Mouse (Mus musculus): ENCODE measurements around the gene Slc16a13. TPM values are rescaled to one million over a fixed set of nuclear protein-coding genes. Genes with fewer than 3 reads are reported as not detected.
"Not testable (repeated sequence)": the region's sequence is repeated elsewhere in the genome, so short reads cannot be mapped to it uniquely, and the experiment has no call there.

Gene Slc16a13
- polyA plus RNA-seq, 1 experiment from 2014 or later: 7.4 TPM

DNA sequence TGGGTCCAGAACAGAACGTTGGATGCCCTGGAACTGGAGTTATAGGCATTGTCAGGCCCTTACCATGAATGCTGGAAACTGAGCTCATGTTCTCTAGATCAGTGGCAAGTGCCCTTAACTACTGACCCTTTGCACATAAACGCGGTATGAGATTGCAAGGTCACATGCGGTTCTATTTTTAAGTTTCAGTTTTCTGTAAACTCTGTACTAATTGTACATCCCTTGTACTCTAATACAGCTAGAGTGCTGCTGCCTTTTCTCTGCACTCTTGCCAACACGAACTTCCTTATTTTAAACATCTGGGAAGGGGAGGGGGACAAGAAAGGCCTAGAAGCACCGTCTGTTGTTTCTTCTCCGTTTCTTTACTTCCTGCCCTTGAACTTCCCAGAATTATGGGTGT lies 35.7 kb downstream of the Slc16a13 start:
- Histone ChIP-seq H3K4me3 (ENCODE audit: inconsistent target) (no peak overlapping the region), H3K27ac (peak overlapping the region; percentile 76), H3K79me2 (ENCODE audit: inconsistent target) (no peaks in the 10 kb centered on the region), H3K36me3 (ENCODE audit: inconsistent target) (no peaks in the 10 kb centered on the region)
- 8% methylated on average over 7 of the region's 7 CpGs for WGBS (ENCODE audit: missing documents)

DNA sequence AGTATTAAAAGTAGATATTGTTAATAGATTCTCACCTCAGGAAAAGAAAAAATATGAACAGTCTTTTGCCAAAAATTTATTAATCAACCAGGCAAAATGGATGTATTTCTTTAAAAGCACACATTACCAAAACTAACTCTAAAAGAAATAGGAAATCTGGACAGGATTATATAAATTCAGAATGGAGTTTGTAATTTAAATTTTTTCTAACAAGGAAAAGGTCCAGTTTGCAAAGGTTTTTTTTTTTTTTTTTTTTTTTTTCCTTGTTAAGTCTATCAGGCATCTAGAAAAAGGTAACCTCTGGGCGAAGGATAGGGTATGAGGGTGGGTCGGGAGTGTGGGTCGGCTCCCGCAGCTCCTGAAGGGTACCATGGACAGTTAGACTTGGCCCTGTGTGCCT lies 40.4 kb downstream of the Slc16a13 start:
- no peaks in the 10 kb centered on the region for H3K36me3 ChIP-seq (ENCODE audit: inconsistent target)
- H3K4me3 ChIP-seq (ENCODE audit: inconsistent target): no peak overlapping the region
- no peaks in the 10 kb centered on the region for H3K79me2 ChIP-seq (ENCODE audit: inconsistent target)
- no peak overlapping the region for H3K27ac ChIP-seq
- WGBS (ENCODE audit: missing documents): 96% methylated on average over 4 of the region's 4 CpGs

- H3K27ac ChIP-seq: no peak overlapping the region
- no peaks in the 10 kb centered on the region for H3K79me2 ChIP-seq (ENCODE audit: inconsistent target)
- H3K4me3 ChIP-seq (ENCODE audit: inconsistent target): no peak overlapping the region
- no peaks in the 10 kb centered on the region for H3K36me3 ChIP-seq (ENCODE audit: inconsistent target)
- 32% methylated on average over 13 of the region's 14 CpGs for WGBS (ENCODE audit: missing documents)
Observed at GRCm38 (mm10) chr11:70179401-70179800, 41.5 kb downstream of the Slc16a13 start.

- Histone ChIP-seq H3K79me2 (ENCODE audit: inconsistent target) (no peaks in the 10 kb centered on the region), H3K27ac (no peak overlapping the region), H3K36me3 (ENCODE audit: inconsistent target) (no peaks in the 10 kb centered on the region), H3K4me3 (ENCODE audit: inconsistent target) (no peak overlapping the region)
- WGBS (ENCODE audit: missing documents): 86% methylated on average over 11 of the region's 11 CpGs
Observed at GRCm38 (mm10) chr11:70178756-70179155, 42.1 kb downstream of the Slc16a13 start.

DNA sequence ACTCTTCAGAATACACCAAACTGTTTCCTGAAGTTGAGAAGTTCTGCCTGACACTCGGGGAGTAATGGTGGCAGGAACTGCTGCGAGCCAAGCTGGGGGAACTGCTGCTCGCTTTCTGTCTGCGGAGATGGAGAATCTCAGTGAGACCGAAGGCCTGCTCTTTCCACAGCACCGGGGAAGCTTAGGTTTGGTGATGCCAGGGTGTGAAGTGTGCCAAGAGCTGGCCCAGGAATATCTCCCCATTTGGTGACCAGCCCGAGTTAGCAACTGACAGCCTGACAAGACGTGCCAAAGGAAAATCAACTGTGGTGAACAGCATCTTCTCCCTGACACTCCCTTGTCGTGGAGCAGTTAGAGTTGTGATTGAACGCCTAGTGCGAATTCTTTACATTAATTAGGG lies 42.6 kb downstream of the Slc16a13 start:
- Histone ChIP-seq H3K4me3 (ENCODE audit: inconsistent target) (no peak overlapping the region), H3K79me2 (ENCODE audit: inconsistent target) (no peaks in the 10 kb centered on the region)

DNA sequence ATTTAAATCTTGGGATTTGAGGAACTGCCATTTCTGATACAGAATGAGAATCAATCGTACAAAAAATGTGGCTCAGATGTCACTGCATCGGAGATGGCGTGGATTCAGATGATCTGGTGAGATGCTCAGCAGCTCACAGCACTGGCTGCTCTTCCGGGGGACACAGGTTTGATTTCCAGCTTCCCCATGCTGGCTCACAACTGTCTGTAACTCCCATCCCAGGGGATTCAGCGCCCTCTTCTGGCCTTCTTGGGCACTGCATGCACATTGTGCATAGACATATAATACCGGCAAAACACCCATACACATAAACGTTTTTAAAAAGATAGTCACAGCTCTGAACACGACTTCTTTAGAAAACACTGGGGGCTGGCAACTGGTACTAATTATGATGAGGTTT lies 43.2 kb downstream of the Slc16a13 start:
- H3K4me3 ChIP-seq (ENCODE audit: inconsistent target): no peak overlapping the region
- 84% methylated on average over 8 of the region's 8 CpGs for WGBS (ENCODE audit: missing documents)
- H3K36me3 ChIP-seq (ENCODE audit: inconsistent target): no peaks in the 10 kb centered on the region
- H3K79me2 ChIP-seq (ENCODE audit: inconsistent target): no peaks in the 10 kb centered on the region
- H3K27ac ChIP-seq: no peak overlapping the region

More for the DNA sequence above, 42.6 kb downstream of the Slc16a13 start:
- Histone ChIP-seq H3K36me3 (ENCODE audit: inconsistent target) (no peaks in the 10 kb centered on the region), H3K27ac (no peak overlapping the region)
- WGBS (ENCODE audit: missing documents): 93% methylated on average over 11 of the region's 11 CpGs

DNA sequence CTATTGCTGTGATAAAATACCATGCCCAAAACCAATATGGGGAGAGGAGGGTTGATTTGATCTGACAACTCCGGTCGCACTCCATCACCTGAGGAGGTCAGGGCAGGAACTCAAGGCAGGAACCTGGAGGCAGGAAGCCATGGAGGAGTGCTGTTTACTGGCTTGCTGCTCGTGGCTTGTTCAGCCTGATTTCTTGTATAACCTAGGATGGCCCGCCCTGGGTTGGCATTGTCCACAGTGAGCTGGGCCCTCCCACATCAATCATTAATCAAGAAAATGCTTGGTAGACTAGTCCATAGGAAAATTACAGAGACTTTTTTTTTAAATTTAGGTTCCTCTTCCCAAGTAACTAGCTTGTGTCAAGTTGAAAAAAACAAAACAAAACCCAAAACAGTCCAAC lies 46.4 kb downstream of the Slc16a13 start:
- peaks cover 10% of the 10 kb centered on the region; the same call in 1 of the 2 replicates for H3K36me3 ChIP-seq (ENCODE audit: inconsistent target)
- 88% methylated on average over 4 of the region's 4 CpGs for WGBS (ENCODE audit: missing documents)
- H3K4me3 ChIP-seq (ENCODE audit: inconsistent target): no peak overlapping the region
- H3K79me2 ChIP-seq (ENCODE audit: inconsistent target): no peaks in the 10 kb centered on the region
- no peak overlapping the region for H3K27ac ChIP-seq

GRCm38 (mm10) chr11:70172298-70172697 lies 48.6 kb downstream of the Slc16a13 start:
- no peak overlapping the region for H3K27ac ChIP-seq
- H3K36me3 ChIP-seq (ENCODE audit: inconsistent target): peaks cover 10% of the 10 kb centered on the region; the same call in 1 of the 2 replicates
- no peaks in the 10 kb centered on the region for H3K79me2 ChIP-seq (ENCODE audit: inconsistent target)
- 61% methylated on average over 5 of the region's 5 CpGs for WGBS (ENCODE audit: missing documents)
- H3K4me3 ChIP-seq (ENCODE audit: inconsistent target): no peak overlapping the region

DNA sequence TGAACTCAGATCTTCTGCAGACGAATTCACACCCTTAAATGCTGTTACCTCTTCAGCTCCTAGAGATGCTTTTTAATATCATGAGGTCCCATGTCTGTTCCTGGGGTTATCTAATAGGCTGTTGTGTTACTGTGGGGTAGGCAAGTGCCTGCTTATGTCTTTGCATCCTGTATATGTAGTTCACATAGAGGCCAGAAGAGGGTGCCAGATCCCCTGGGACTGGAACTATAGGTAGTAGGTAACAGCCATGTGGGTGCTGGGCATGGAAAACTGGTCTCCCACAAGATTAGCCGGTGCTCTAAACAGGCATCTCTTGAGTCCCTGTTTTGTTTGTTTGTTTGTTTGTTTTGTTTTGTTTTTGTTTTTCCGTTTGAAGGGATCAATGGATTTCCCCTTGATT lies 49.0 kb downstream of the Slc16a13 start:
- Histone ChIP-seq H3K27ac (no peak overlapping the region), H3K79me2 (ENCODE audit: inconsistent target) (no peaks in the 10 kb centered on the region), H3K4me3 (ENCODE audit: inconsistent target) (no peak overlapping the region), H3K36me3 (ENCODE audit: inconsistent target) (peaks cover 10% of the 10 kb centered on the region; the same call in 1 of the 2 replicates)
- WGBS (ENCODE audit: missing documents): 83% methylated on average over 3 of the region's 3 CpGs

- Histone ChIP-seq H3K27ac (no peak overlapping the region), H3K36me3 (ENCODE audit: inconsistent target) (peaks cover 10% of the 10 kb centered on the region; the same call in 1 of the 2 replicates), H3K79me2 (ENCODE audit: inconsistent target) (no peaks in the 10 kb centered on the region), H3K4me3 (ENCODE audit: inconsistent target) (no peak overlapping the region)
- WGBS (ENCODE audit: missing documents): 83% methylated on average over 7 of the region's 7 CpGs
Observed at GRCm38 (mm10) chr11:70171181-70171580, 49.7 kb downstream of the Slc16a13 start.

DNA sequence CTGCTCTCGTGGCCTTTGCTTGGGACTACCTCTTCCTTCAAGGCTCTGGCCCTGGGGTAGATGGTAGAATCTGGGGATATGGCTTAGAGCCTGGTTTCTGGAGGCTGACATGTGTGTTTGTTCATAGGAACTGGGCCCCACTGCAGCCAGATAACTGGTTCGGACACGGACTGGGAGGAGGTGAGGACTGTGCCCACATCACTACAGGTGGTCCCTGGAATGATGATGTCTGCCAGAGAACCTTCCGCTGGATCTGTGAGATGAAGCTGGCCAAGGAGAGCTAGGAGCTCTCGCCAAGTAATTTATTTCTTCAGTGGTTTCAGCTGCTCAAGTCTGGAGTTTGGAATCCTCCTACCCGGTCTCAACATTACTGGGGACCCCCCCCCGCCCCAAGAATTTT lies 50.6 kb downstream of the Slc16a13 start:
- 91% methylated on average over 7 of the region's 7 CpGs for WGBS (ENCODE audit: missing documents)

GRCm38 (mm10) chr11:70169471-70169870 lies 51.4 kb downstream of the Slc16a13 start:
- not testable (repeated sequence) for H3K4me3 ChIP-seq (ENCODE audit: inconsistent target); H3K36me3 ChIP-seq (ENCODE audit: inconsistent target); H3K27ac ChIP-seq; H3K79me2 ChIP-seq (ENCODE audit: inconsistent target)
- WGBS (ENCODE audit: missing documents): 62% methylated on average over 4 of the region's 7 CpGs

More for the DNA sequence above, 50.6 kb downstream of the Slc16a13 start:
- Histone ChIP-seq H3K27ac (no peak overlapping the region), H3K79me2 (ENCODE audit: inconsistent target) (no peaks in the 10 kb centered on the region), H3K4me3 (ENCODE audit: inconsistent target) (no peak overlapping the region), H3K36me3 (ENCODE audit: inconsistent target) (peaks cover 10% of the 10 kb centered on the region; the same call in 1 of the 2 replicates)

GRCm38 (mm10) chr11:70168136-70168535 lies 52.7 kb downstream of the Slc16a13 start:
- 95% methylated on average over 7 of the region's 7 CpGs for WGBS (ENCODE audit: missing documents)
- no peak overlapping the region for H3K27ac ChIP-seq
- no peaks in the 10 kb centered on the region for H3K79me2 ChIP-seq (ENCODE audit: inconsistent target)
- H3K4me3 ChIP-seq (ENCODE audit: inconsistent target): no peak overlapping the region
- peaks cover 10% of the 10 kb centered on the region; the same call in 1 of the 2 replicates for H3K36me3 ChIP-seq (ENCODE audit: inconsistent target)

Measured in macrophage (primary cell).